Mouse (Mus musculus): Measurements from ENCODE around the gene Camta1. TPM values are rescaled to one million over a fixed set of nuclear protein-coding genes. Genes with fewer than 3 reads are reported as not detected.

Gene Camta1
- polyA plus RNA-seq, 1 experiment from 2014 or later: 140 TPM

GRCm38 (mm10) chr4:151006945-151007344 is 854.7 kb downstream of the Camta1 start:
- DNase-seq (ENCODE audit: low spot score) (peak; percentile 76), ATAC-seq (replicated peaks; ENCODE audit: low FRiP score) (no peak)

DNA sequence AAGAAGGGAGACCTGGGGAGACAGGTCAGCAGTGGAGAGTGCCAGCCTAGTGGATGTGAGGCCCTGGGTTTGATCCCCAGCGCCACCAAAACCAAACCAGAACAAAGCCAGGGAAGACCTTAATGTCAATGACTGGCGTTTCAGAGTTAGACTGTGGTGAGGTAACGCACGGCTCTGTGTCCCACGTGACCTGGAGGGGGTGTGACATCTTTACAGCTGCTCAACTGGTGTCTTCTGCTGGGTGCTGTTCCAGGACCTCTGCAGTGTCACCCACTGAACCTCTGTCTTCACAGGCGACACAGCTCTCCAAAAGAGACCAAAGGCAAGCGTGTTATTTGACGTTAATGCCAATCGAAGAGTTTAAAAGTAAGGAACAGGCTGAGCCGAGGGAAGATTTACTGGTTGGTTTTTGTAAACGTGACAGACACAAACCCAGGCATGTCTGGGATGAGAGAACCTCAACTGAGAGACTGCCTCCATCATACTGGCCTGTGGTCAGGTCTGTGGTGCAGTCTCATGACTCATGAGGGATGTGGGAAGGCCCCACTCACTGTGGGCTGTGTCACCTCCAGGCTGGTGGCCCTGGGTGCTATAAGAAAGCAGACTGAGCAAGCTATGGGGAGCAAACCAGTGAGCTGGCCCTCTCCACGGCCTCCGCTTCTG is 855.9 kb downstream of the Camta1 start:
- Histone ChIP-seq H3K4me3 (ENCODE audit: low read depth, low read length) (no peak overlapping the region), H3K9ac (ENCODE audit: low read length) (no peak overlapping the region), H3K4me2 (ENCODE audit: low read depth, low read length, severe bottlenecking) (no peak overlapping the region), H3K4me1 (replicated peaks; ENCODE audit: control insufficient read depth, insufficient read depth, low read length) (no peaks in the 10 kb centered on the region), H3K27ac (ENCODE audit: low read depth, low read length) (no peak overlapping the region), H3K27me3 (ENCODE audit: control insufficient read depth, insufficient read depth, low read length) (no peaks in the 10 kb centered on the region), H3K36me3 (ENCODE audit: control insufficient read depth, insufficient read depth, low read length) (no peaks in the 10 kb centered on the region), H3K9me3 (ENCODE audit: control insufficient read depth, low read length) (no peaks in the 10 kb centered on the region)
- 94% methylated on average over 13 of the region's 13 CpGs for WGBS
- DNase-seq (ENCODE audit: low spot score) (no peak), ATAC-seq (replicated peaks; ENCODE audit: low FRiP score) (no peak)

More at GRCm38 (mm10) chr4:151006945-151007344, 854.7 kb downstream of the Camta1 start:
- H3K27me3 ChIP-seq (ENCODE audit: control insufficient read depth, insufficient read depth, low read length): no peaks in the 10 kb centered on the region
- H3K4me2 ChIP-seq (ENCODE audit: low read depth, low read length, severe bottlenecking): no peak overlapping the region
- H3K4me1 ChIP-seq (replicated peaks; ENCODE audit: control insufficient read depth, insufficient read depth, low read length): no peaks in the 10 kb centered on the region
- WGBS: 54% methylated on average over 6 of the region's 6 CpGs
- H3K9me3 ChIP-seq (ENCODE audit: control insufficient read depth, low read length): no peaks in the 10 kb centered on the region
- H3K9ac ChIP-seq (ENCODE audit: low read length): no peak overlapping the region
- no peaks in the 10 kb centered on the region for H3K36me3 ChIP-seq (ENCODE audit: control insufficient read depth, insufficient read depth, low read length)
- H3K4me3 ChIP-seq (ENCODE audit: low read depth, low read length): no peak overlapping the region
- no peak overlapping the region for H3K27ac ChIP-seq (ENCODE audit: low read depth, low read length)

- Histone ChIP-seq H3K9me3 (ENCODE audit: control insufficient read depth, low read length) (no peaks in the 10 kb centered on the region), H3K4me1 (replicated peaks; ENCODE audit: control insufficient read depth, insufficient read depth, low read length) (no peaks in the 10 kb centered on the region), H3K36me3 (ENCODE audit: control insufficient read depth, insufficient read depth, low read length) (no peaks in the 10 kb centered on the region), H3K27ac (ENCODE audit: low read depth, low read length) (no peak overlapping the region), H3K9ac (ENCODE audit: low read length) (no peak overlapping the region), H3K4me2 (ENCODE audit: low read depth, low read length, severe bottlenecking) (no peak overlapping the region), H3K27me3 (ENCODE audit: control insufficient read depth, insufficient read depth, low read length) (no peaks in the 10 kb centered on the region), H3K4me3 (ENCODE audit: low read depth, low read length) (no peak overlapping the region)
- DNase-seq (ENCODE audit: low spot score) (no peak), ATAC-seq (replicated peaks; ENCODE audit: low FRiP score) (no peak)
- WGBS: 77% methylated on average over 13 of the region's 13 CpGs
These were observed 860.3 kb downstream of the Camta1 start for GRCm38 (mm10) chr4:151001397-151001796.

DNA sequence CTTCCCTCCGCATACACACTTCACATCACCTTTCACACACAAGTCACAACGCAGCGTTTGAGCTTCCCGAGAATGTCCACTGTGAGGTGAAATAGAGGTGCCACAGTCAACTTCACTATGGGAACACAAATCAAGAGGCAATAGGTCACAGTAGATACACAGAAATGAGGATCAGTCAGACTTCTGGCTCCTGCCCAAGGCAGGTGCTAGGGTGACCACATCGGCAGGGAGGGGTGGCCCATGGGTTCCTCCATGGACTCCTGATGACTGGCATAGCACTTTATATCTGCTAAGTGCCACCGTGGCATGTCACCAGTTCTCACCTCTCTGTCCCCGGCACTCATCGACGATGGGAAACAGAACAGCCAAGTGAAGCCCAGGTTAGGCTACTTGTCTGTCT is 863.0 kb downstream of the Camta1 start:
- no peaks in the 10 kb centered on the region for H3K27me3 ChIP-seq (ENCODE audit: control insufficient read depth, insufficient read depth, low read length)
- ATAC-seq (replicated peaks; ENCODE audit: low FRiP score): no peak
- no peaks in the 10 kb centered on the region for H3K9me3 ChIP-seq (ENCODE audit: control insufficient read depth, low read length)
- H3K27ac ChIP-seq (ENCODE audit: low read depth, low read length): no peak overlapping the region
- no peak overlapping the region for H3K9ac ChIP-seq (ENCODE audit: low read length)
- no peak overlapping the region for H3K4me2 ChIP-seq (ENCODE audit: low read depth, low read length, severe bottlenecking)
- no peak for DNase-seq (ENCODE audit: low spot score)
- H3K4me1 ChIP-seq (replicated peaks; ENCODE audit: control insufficient read depth, insufficient read depth, low read length): no peaks in the 10 kb centered on the region
- WGBS: 96% methylated on average over 9 of the region's 9 CpGs
- H3K36me3 ChIP-seq (ENCODE audit: control insufficient read depth, insufficient read depth, low read length): no peaks in the 10 kb centered on the region
- no peak overlapping the region for H3K4me3 ChIP-seq (ENCODE audit: low read depth, low read length)

GRCm38 (mm10) chr4:150996797-150997196 is 864.9 kb downstream of the Camta1 start, which contains the start of gene Uts2:
Gene Uts2, plus strand, starts transcription at chr4:150997097.
- H3K4me1 ChIP-seq (replicated peaks; ENCODE audit: control insufficient read depth, insufficient read depth, low read length): no peaks in the 10 kb centered on the region
- H3K9me3 ChIP-seq (ENCODE audit: control insufficient read depth, low read length): no peaks in the 10 kb centered on the region
- WGBS: 90% methylated on average over 7 of the region's 7 CpGs
- no peak within 1 kb of the TSS for H3K4me3 ChIP-seq (ENCODE audit: low read depth, low read length)
- no peak within 1 kb of the TSS for H3K9ac ChIP-seq (ENCODE audit: low read length)
- ATAC-seq (replicated peaks; ENCODE audit: low FRiP score): no peak
- H3K27me3 ChIP-seq (ENCODE audit: control insufficient read depth, insufficient read depth, low read length): no peaks in the 10 kb centered on the region
- H3K4me2 ChIP-seq (ENCODE audit: low read depth, low read length, severe bottlenecking): no peak within 1 kb of the TSS
- DNase-seq (ENCODE audit: low spot score): no peak
- no peak within 1 kb of the TSS for H3K27ac ChIP-seq (ENCODE audit: low read depth, low read length)
- no peaks in the 10 kb centered on the region for H3K36me3 ChIP-seq (ENCODE audit: control insufficient read depth, insufficient read depth, low read length)

DNA sequence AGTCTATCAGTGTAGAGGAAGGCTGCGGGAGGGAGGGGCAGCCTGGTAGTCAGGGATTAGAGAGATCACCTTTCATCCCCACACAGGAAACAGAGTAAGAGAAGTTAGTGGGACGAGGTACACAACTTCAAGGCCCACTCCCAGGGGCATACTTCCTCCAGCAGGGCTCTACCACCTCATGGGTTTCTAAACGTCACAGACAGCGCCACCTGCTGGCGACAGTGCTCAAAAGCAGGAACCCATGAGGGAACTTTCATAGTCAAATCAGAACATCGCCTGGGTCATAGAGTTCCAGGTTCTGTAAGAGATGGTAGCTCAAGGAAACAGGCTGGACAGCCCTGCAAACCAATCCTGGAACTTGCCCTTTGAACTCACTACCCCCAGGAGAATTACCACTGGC is 871.5 kb downstream of the Camta1 start:
- Histone ChIP-seq H3K9me3 (ENCODE audit: control insufficient read depth, low read length) (no peaks in the 10 kb centered on the region), H3K27ac (ENCODE audit: low read depth, low read length) (no peak overlapping the region), H3K4me1 (replicated peaks; ENCODE audit: control insufficient read depth, insufficient read depth, low read length) (no peaks in the 10 kb centered on the region), H3K4me2 (ENCODE audit: low read depth, low read length, severe bottlenecking) (no peak overlapping the region), H3K9ac (ENCODE audit: low read length) (no peak overlapping the region), H3K36me3 (ENCODE audit: control insufficient read depth, insufficient read depth, low read length) (no peaks in the 10 kb centered on the region), H3K4me3 (ENCODE audit: low read depth, low read length) (no peak overlapping the region), H3K27me3 (ENCODE audit: control insufficient read depth, insufficient read depth, low read length) (no peaks in the 10 kb centered on the region)
- ATAC-seq (replicated peaks; ENCODE audit: low FRiP score) (no peak), DNase-seq (ENCODE audit: low spot score) (peak; percentile 57)
- 49% methylated on average over 6 of the region's 6 CpGs for WGBS

GRCm38 (mm10) chr4:150980153-150980552 is 881.5 kb downstream of the Camta1 start:
- Histone ChIP-seq H3K9me3 (ENCODE audit: control insufficient read depth, low read length) (no peaks in the 10 kb centered on the region), H3K27ac (ENCODE audit: low read depth, low read length) (no peak overlapping the region), H3K4me2 (ENCODE audit: low read depth, low read length, severe bottlenecking) (no peak overlapping the region), H3K4me3 (ENCODE audit: low read depth, low read length) (no peak overlapping the region), H3K27me3 (ENCODE audit: control insufficient read depth, insufficient read depth, low read length) (no peaks in the 10 kb centered on the region), H3K4me1 (replicated peaks; ENCODE audit: control insufficient read depth, insufficient read depth, low read length) (no peaks in the 10 kb centered on the region), H3K9ac (ENCODE audit: low read length) (no peak overlapping the region), H3K36me3 (ENCODE audit: control insufficient read depth, insufficient read depth, low read length) (no peaks in the 10 kb centered on the region)
- DNase-seq (ENCODE audit: low spot score) (no peak), ATAC-seq (replicated peaks; ENCODE audit: low FRiP score) (no peak)
- WGBS: 90% methylated on average over 5 of the region's 5 CpGs

GRCm38 (mm10) chr4:150979455-150979854 is 882.2 kb downstream of the Camta1 start:
- Histone ChIP-seq H3K27me3 (ENCODE audit: control insufficient read depth, insufficient read depth, low read length) (no peaks in the 10 kb centered on the region), H3K36me3 (ENCODE audit: control insufficient read depth, insufficient read depth, low read length) (no peaks in the 10 kb centered on the region), H3K9me3 (ENCODE audit: control insufficient read depth, low read length) (no peaks in the 10 kb centered on the region), H3K4me1 (replicated peaks; ENCODE audit: control insufficient read depth, insufficient read depth, low read length) (no peaks in the 10 kb centered on the region), H3K4me2 (ENCODE audit: low read depth, low read length, severe bottlenecking) (no peak overlapping the region), H3K27ac (ENCODE audit: low read depth, low read length) (no peak overlapping the region), H3K9ac (ENCODE audit: low read length) (no peak overlapping the region), H3K4me3 (ENCODE audit: low read depth, low read length) (no peak overlapping the region)
- WGBS: 86% methylated on average over 9 of the region's 9 CpGs
- ATAC-seq (replicated peaks; ENCODE audit: low FRiP score) (no peak), DNase-seq (ENCODE audit: low spot score) (no peak)

All from forebrain, embryonic 11.5 days (tissue).